Mouse (Mus musculus) ES-E14 (cell line): ENCODE measurements at regions not wholly inside any gene's neighbourhood (a gene's known extent, or its start where the extent isn't known, plus 50 kb on each side); places are given as distances from the start of the nearest gene placed in this dataset.

ENCODE experiments used
- DNase-seq: peaks from one replicate; pipeline ENCODE4 v3.0.0-alpha.2; 2013; ENCODE audit warnings: low read depth, low spot score
- H3K27ac ChIP-seq: 2 replicates; pipeline ENCODE4 v1.5.1; 2012; ENCODE audit warnings: low read depth, mild to moderate bottlenecking, low read length, moderate library complexity, mixed read lengths; ENCODE audit not compliant: poor library complexity, insufficient read depth, severe bottlenecking
- H3K36me3 ChIP-seq: 2 replicates; pipeline ENCODE4 v1.6.1; 2012; ENCODE audit warnings: mild to moderate bottlenecking, low read length, moderate library complexity, mixed read lengths; ENCODE audit not compliant: control insufficient read depth, poor library complexity, insufficient read depth, severe bottlenecking
- H3K4me1 ChIP-seq, 2 experiments: fragments of 150-350 bp in 1 of 2; sonication (generic) in 1 of 2; 2 replicates each; pipeline ENCODE4 v1.6.1; 2012; ENCODE audit warnings: low read length in 2 of 2, mild to moderate bottlenecking in 1 of 2, mixed read lengths in 1 of 2; ENCODE audit not compliant: control insufficient read depth in 2 of 2, insufficient read depth in 2 of 2, poor library complexity in 1 of 2
- H3K4me3 ChIP-seq, 2 experiments: fragments of 150-350 bp in 1 of 2; sonication (generic) in 1 of 2; 2 replicates each; pipeline ENCODE4 v1.5.1; 2012; ENCODE audit warnings: low read length in 2 of 2, low read depth in 1 of 2, mild to moderate bottlenecking in 1 of 2, mixed read lengths in 1 of 2; ENCODE audit not compliant: insufficient read depth in 1 of 2, poor library complexity in 1 of 2, severe bottlenecking in 1 of 2
- H3K9ac ChIP-seq: 2 replicates; pipeline ENCODE4 v1.6.1; 2012; ENCODE audit warnings: low read depth, mild to moderate bottlenecking, low read length, mixed read lengths; ENCODE audit not compliant: poor library complexity, insufficient read depth, severe bottlenecking
- H3K9me3 ChIP-seq: fragments of 150-350 bp; sonication (generic); 2 replicates; pipeline ENCODE4 v1.6.1; 2012; ENCODE audit warnings: low read depth, mild to moderate bottlenecking, low read length; ENCODE audit not compliant: control insufficient read depth, insufficient read depth
- CHD2 ChIP-seq: IDR thresholded peaks from 2 replicates; pipeline ENCODE4 v1.6.1; 2014; ENCODE audit warnings: mild to moderate bottlenecking, low read depth, low read length, inconsistent platforms
- HCFC1 ChIP-seq: IDR thresholded peaks from 2 replicates; pipeline ENCODE4 v1.6.1; 2012; ENCODE audit warnings: low read length, inconsistent platforms, borderline replicate concordance; ENCODE audit not compliant: insufficient read depth
- MAFK ChIP-seq: IDR thresholded peaks from 2 replicates; pipeline ENCODE4 v1.6.1; 2014; ENCODE audit warnings: mild to moderate bottlenecking, low read depth, low read length, inconsistent platforms; ENCODE audit not compliant: insufficient read depth
- ZC3H11A ChIP-seq: IDR thresholded peaks from 2 replicates; pipeline ENCODE4 v1.6.1; 2012; ENCODE audit warnings: low read depth, mild to moderate bottlenecking, inconsistent platforms, low read length, borderline replicate concordance
- ZNF384 ChIP-seq: IDR thresholded peaks from 2 replicates; pipeline ENCODE4 v1.6.1; 2012; ENCODE audit warnings: low read depth, low read length, inconsistent platforms
- in situ Hi-C, 2 experiments: fragments of 600-800 bp; cut with MboI; formaldehyde crosslinking; loops; one replicate each; pipeline ENCODE4 v1.15.1; 2025; ENCODE audit warnings: low sequenced_read_pairs in 2 of 2, inconsistent platforms in 1 of 2; ENCODE audit not compliant: unreplicated experiment in 2 of 2

DNA sequence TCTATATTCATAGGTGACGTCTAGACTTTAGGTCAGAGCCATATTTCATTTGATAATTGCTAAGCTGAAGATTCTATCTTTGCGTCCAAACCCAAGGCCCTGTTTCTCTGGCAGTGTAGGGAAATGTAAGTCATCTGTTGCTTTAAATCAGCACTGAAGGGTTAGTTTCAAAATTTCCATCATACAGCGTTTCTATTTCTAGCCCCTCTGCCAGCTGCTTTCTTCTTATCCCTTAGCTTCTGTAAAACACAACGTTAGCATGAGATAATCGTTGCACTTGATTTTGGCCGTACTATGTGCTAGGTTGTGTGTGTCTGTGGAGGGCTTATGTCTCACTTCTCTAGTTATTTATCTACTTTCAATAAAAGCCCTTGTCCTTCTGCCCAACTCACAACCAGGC is 58.7 kb upstream of the Ntrk2 start:
- Histone ChIP-seq H3K4me1 (peaks cover 0 to 4% of the 10 kb centered on the region in 2 experiments; a peak in 1 of 4 replicates), H3K27ac (no peak overlapping the region)
- TF ChIP-seq ZC3H11A (no peak), CHD2 (no peak), HCFC1 (no peak), ZNF384 (no peak)

DNA sequence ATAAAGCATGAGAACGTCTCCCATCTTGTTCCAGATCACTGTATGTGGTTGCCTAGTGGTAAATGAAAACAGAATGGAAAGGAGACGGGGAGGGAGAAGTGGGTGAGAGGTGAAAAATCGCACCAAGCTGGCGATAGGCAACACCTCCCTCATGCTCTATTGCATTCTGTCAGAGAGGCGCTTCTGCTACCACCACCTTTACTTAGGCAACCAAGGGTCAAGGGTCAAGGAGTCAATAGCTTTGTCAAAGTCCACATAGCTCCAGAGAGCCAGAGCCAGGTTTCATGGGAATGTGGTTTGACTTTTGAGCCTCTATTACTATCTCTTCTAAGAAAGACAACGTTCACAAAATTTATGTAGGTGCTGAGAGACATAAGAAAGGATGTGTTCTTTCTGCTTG is 50.2 kb upstream of the Ntrk2 start:
- Histone ChIP-seq H3K9ac (no peak overlapping the region), H3K27ac (no peak overlapping the region), H3K4me1 (no peaks in the 10 kb centered on the region), H3K4me3 (no peak overlapping the region), H3K36me3 (no peaks in the 10 kb centered on the region), H3K9me3 (no peaks in the 10 kb centered on the region)
- DNase-seq = no peak
- TF ChIP-seq ZC3H11A (no peak), HCFC1 (no peak), CHD2 (no peak), ZNF384 (no peak), MAFK (no peak)
- in situ Hi-C loops = no loop called here

More for the DNA sequence above, 58.7 kb upstream of the Ntrk2 start:
- Histone ChIP-seq H3K36me3 (no peaks in the 10 kb centered on the region), H3K4me3 (no peak overlapping the region), H3K9me3 (no peaks in the 10 kb centered on the region), H3K9ac (no peak overlapping the region)
- in situ Hi-C loops = no loop called here
- no peak for DNase-seq
